Mouse (Mus musculus): ENCODE measurements at regions not wholly inside any gene's neighbourhood (a gene's known extent, or its start where the extent isn't known, plus 50 kb on each side); places are given as distances from the start of the nearest gene placed in this dataset.

DNA sequence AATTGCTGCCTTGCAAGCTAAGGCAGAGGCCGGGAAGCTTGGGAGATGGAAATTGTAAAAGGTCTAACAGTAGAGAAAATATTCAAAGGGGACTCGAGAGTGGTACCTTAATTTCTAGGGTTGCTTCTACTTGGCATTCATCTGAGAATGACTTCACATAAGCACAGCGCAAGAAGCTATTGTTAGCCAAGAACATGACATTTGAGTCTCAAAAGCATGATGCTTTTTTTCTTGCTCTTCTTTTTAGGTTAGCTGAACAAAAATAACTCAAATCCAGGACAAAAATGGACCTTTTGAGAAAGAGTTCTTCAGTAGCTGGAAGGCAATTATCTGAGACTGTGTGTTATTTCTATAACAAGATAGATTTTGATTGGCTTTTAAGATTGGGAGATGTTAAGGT, 1042.0 kb upstream of the Cited2 start:
- no peak for TF ChIP-seq CTCF (IDR thresholded peaks at IDR 0.05)
- no peak overlapping the region for H3K4me3 ChIP-seq
- H3K27ac ChIP-seq = no peak overlapping the region
- no peak for DNase-seq
- intact Hi-C loops (cut with DNase I) = no loop called here

- DNase-seq = no peak
- no peak overlapping the region for H3K4me3 ChIP-seq
- intact Hi-C loops (cut with DNase I) = no loop called here
- H3K27ac ChIP-seq = no peak overlapping the region
- TF ChIP-seq CTCF (IDR thresholded peaks at IDR 0.05) = no peak
Observed at GRCm38 (mm10) chr10:16685352-16685751, 1037.7 kb upstream of the Cited2 start.

DNA sequence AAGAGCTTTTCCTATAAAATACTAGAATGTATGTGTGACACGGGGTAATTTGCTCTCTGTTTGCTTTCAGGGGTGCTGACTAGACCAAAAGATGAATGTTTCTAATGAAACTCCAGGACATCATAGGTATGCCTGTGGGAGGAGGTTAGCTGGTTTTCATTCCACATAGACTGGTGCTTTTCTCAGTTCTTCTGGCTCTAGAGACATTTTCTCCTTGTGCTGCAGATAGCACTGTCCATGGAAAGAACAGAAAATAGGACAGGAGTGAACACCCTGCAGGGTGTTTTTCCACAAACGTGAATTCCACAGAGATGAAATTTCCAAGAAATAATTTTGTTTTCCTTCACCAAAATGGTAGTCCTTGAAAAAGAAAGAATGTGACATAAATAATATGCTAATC, 1016.0 kb upstream of the Cited2 start:
- no peak for DNase-seq
- Histone ChIP-seq H3K27ac (no peak overlapping the region), H3K4me3 (no peak overlapping the region)
- intact Hi-C loops (cut with DNase I) = no loop called here
- no peak for TF ChIP-seq CTCF (IDR thresholded peaks at IDR 0.05)

DNA sequence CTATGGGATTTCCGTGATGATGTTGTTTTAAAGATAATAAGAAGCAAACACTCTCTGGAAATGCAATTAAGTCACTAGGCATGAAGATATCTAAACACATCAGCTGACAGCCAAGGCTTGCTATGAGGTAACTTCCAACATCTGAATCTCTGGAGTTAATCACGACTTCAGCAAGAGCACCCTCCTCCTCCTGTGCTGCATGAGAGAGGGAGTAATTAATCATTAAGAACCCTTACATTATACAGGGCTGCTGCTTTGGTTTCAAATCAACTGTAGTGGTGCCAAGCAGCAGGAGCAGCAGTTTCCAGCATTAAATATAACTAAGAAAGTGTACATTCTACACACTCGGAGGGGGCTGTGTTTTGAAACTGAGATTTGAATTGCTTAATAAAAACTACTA, 1009.9 kb upstream of the Cited2 start:
- no peak for DNase-seq
- TF ChIP-seq CTCF (IDR thresholded peaks at IDR 0.05) = no peak
- Histone ChIP-seq H3K4me3 (no peak overlapping the region), H3K27ac (no peak overlapping the region)
- intact Hi-C loops (cut with DNase I) = no loop called here

GRCm38 (mm10) chr10:16714065-16714464, 1009.0 kb upstream of the Cited2 start:
- H3K4me3 ChIP-seq = no peak overlapping the region
- no peak for DNase-seq
- TF ChIP-seq CTCF (IDR thresholded peaks at IDR 0.05) = no peak
- intact Hi-C loops (cut with DNase I) = no loop called here
- no peak overlapping the region for H3K27ac ChIP-seq

DNA sequence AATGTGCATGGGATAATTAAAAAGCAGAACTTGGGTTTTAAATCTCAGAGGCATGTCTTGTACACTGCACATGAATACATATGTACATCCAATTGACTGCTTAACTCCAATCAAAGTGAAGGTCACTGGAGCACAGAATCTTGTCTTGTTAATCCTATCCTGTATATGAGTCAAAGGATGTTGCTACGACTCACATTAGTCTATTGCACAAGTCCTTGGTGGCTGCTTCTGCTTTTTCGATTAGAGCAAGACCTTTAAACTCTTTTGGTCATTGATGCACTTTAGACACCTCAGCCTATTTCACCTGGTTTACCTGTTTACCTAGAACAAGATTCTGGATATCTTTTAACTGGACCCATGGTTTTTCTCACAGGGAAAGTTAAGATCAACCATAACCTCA, 1008.5 kb upstream of the Cited2 start:
- intact Hi-C loops (cut with DNase I) = no loop called here
- DNase-seq = no peak
- Histone ChIP-seq H3K4me3 (no peak overlapping the region), H3K27ac (no peak overlapping the region)
- no peak for TF ChIP-seq CTCF (IDR thresholded peaks at IDR 0.05)

DNA sequence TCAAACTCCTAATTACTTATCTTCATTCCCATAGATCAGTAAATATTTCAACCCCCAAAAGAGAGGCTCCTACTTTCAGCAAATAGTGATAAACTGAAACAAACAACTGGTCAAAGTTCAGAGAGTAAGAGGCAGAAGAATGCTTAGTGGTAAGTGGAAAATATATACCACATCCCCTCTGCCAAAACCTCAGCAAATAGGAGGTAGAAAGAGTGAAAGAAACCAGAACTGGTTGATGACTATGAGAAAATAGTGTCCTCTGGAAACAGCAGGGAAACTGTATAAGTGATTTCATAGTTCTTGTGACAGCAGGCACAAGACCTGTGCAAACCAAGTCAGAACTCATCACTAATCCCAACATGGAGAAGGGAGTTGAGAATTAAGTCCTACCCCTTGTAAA, 980.8 kb upstream of the Cited2 start:
- intact Hi-C loops (cut with DNase I) = no loop called here
- DNase-seq = no peak
- Histone ChIP-seq H3K4me3 (no peak overlapping the region), H3K27ac (no peak overlapping the region)
- TF ChIP-seq CTCF (IDR thresholded peaks at IDR 0.05) = no peak

DNA sequence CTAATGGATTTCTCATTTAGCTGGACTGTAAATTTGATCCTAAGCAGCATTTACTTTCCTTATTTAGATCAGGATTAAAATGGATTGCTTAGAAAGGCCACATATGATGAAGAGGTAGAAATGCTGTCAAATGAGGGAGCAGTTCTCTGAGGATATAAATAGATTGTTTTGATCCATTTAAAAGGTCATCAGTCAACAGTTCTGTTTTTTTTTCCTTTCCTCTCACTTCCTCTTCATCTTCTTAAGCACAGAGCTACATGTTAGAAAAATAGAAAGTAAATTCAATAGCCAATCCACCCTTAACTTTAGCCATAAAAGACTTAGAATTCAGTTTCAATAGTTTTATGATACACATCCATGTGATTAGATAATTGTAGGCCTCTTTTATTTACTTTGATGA, 971.5 kb upstream of the Cited2 start:
- intact Hi-C loops (cut with DNase I) = no loop called here
- H3K4me3 ChIP-seq = no peak overlapping the region
- DNase-seq = no peak
- TF ChIP-seq CTCF (IDR thresholded peaks at IDR 0.05) = no peak
- H3K27ac ChIP-seq = peak overlapping the region; percentile 74

DNA sequence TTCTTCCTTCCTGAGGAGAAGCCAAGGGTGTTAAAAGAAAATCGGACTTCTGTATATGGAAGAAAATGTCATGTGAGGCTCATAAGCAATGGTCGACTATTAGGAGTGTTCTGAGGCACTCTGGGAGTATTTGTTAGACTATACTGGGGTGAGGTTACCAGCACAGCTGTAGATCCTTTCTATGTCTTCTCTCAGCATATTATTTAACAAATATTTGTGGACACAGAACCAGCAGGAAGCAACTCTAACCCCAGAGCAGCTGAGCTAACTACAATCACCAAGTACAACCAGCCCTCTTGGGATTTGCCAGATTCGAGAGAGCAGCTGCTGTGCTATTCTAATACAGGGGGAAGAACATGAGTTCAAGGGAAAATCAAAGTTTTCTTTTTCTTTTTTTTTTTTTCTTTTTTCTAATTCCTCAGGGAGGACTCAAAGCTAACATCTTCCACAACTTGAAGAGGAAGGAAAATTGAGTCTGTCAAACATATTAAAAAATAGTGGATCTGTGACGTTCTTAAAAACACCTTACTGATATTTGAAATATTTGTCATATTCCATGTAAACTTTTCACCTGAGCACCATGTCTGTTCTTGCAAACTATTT, 933.3 kb upstream of the Cited2 start:
- intact Hi-C loops (cut with DNase I) = no loop called here
- no peak overlapping the region; the same call in 1 of the 2 replicates for H3K27ac ChIP-seq
- no peak for DNase-seq
- TF ChIP-seq CTCF (IDR thresholded peaks at IDR 0.05) = no peak
- no peak overlapping the region for H3K4me3 ChIP-seq

- Histone ChIP-seq H3K4me3 (no peak overlapping the region), H3K27ac (no peak overlapping the region)
- DNase-seq = no peak
- intact Hi-C loops (cut with DNase I) = no loop called here
- no peak for TF ChIP-seq CTCF (IDR thresholded peaks at IDR 0.05)
Observed at GRCm38 (mm10) chr10:16803978-16804377, 919.0 kb upstream of the Cited2 start.

DNA sequence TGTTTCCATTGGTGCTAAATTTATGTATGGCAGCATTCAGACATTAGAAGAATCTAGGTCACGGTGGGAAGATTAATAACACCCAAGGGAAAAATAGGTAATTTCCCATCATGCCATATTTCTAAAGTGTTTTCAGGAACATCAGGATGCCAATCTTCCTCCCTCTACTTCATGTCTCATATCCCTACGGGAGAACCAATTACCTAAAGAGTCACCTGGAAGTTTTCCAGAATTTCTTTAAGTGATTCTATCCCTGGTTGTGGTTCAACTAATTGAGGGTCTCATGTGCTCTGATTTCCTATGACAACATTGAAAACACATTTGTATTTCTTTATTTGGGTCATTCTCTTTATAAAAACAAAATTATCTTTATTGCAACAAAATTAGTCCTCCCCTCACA, 912.3 kb upstream of the Cited2 start:
- TF ChIP-seq CTCF (IDR thresholded peaks at IDR 0.05) = no peak
- no peak for DNase-seq
- no peak overlapping the region for H3K4me3 ChIP-seq
- intact Hi-C loops (cut with DNase I) = no loop called here
- no peak overlapping the region for H3K27ac ChIP-seq

GRCm38 (mm10) chr10:16814013-16814412, 909.0 kb upstream of the Cited2 start:
- Histone ChIP-seq H3K27ac (no peak overlapping the region), H3K4me3 (no peak overlapping the region)
- no peak for DNase-seq
- no peak for TF ChIP-seq CTCF (IDR thresholded peaks at IDR 0.05)
- intact Hi-C loops (cut with DNase I) = no loop called here

- intact Hi-C loops (cut with DNase I) = no loop called here
- no peak for DNase-seq
- no peak overlapping the region for H3K27ac ChIP-seq
Observed at GRCm38 (mm10) chr10:16861534-16861933, 861.5 kb upstream of the Cited2 start.

DNA sequence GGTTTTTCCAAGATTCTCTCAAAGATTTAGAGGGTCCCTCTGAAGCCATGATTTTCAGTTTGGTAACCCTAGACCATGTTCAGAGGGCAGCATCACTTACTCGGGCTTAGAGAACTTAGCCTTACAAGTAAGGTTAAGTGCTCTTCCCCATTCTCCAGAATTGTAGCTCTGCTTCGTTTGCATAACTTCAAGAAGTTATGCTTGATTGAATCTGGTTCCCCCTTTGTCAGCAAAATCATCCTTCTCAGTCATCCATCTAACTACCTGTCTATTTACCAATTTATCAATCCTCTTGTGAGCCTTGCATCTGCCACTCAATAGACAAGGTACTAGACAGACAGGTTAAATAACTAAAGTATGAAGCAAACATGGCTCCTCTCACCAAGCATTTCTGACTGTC, 856.1 kb upstream of the Cited2 start:
- Histone ChIP-seq H3K27ac (no peak overlapping the region), H3K4me3 (no peak overlapping the region)
- intact Hi-C loops (cut with DNase I) = no loop called here
- no peak for DNase-seq
- no peak for TF ChIP-seq CTCF (IDR thresholded peaks at IDR 0.05)

More at GRCm38 (mm10) chr10:16861534-16861933, 861.5 kb upstream of the Cited2 start:
- TF ChIP-seq CTCF (IDR thresholded peaks at IDR 0.05) = no peak
- H3K4me3 ChIP-seq = no peak overlapping the region

All from gastrocnemius, adult 2 months (tissue).